Mouse (Mus musculus): ENCODE measurements at regions not wholly inside any gene's neighbourhood (a gene's known extent, or its start where the extent isn't known, plus 50 kb on each side); places are given as distances from the start of the nearest gene placed in this dataset.

DNA sequence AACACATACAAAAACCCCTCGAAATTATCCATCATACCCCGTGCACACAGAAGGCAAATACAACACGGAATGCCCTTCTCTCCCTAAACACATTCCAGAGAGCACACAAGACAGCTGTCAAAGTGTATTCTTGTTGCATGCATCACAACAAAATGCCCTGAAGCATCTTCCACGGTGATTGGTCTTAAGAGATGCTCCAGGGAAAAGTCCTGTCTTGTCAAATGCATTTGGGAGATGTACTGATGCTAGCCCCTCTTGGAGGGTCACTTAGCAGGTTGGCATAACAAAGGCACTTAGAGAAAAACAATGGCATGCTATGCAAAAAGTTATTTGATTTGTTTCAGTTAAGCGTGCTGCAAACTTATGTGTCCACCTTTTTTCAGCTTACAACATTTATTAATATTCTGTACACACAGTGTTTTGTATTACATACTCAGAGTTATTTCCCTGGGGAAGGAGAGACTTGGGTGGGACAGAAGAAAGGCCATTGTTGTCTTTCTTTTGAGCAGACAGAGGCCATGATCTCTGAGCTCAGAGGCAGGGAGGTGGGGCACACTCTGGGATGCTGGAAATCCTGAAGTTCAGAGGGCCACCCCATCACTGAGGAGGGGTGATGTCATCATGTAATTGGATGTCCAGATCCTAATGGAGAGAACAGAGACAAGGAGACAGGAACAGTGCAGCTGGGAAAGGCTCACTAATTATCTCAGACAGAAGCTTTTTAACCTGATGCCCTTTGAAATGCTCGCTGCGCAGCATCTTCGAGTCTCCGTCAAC lies 598.2 kb upstream of the Cdh5 start:
- no peak for DNase-seq

DNA sequence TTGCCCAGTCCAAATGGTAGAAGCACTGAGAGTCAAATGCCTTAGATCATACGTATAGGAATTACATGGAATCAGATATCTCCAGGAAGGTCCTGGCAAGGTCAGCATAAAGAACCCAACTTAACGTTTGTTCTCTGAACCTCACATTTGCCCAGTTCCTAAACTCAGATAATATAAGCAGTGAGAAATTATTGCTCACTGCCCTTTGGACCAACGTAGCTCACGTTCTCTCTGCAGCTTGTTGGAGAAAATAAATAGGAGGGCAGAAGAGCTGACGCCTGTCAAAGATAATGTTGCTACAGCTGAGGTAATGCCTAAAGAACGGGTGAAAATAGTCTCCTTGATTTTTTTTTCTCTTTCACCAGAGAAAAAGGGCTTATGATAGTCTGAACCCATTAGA lies 595.1 kb upstream of the Cdh5 start:
- no peak for DNase-seq

DNA sequence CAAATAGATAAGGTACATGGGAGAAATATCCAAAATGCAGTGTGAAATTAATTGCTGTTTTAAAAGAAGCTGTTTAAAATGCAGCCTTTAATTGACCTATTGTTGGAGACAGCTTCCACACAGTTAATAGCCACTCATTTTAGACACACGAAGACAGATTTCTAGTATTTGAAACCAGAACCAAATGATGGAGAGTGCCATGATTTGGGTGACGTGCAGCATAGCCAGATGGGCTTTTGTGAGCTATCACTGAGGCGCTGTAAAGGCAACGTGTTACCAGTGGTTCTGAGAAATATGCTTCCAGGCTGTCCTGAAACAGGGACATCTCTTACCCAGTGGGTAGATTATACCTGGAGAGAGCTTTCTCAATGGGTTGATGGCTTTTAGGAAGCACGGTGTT lies 594.4 kb upstream of the Cdh5 start:
- no peak for DNase-seq

DNA sequence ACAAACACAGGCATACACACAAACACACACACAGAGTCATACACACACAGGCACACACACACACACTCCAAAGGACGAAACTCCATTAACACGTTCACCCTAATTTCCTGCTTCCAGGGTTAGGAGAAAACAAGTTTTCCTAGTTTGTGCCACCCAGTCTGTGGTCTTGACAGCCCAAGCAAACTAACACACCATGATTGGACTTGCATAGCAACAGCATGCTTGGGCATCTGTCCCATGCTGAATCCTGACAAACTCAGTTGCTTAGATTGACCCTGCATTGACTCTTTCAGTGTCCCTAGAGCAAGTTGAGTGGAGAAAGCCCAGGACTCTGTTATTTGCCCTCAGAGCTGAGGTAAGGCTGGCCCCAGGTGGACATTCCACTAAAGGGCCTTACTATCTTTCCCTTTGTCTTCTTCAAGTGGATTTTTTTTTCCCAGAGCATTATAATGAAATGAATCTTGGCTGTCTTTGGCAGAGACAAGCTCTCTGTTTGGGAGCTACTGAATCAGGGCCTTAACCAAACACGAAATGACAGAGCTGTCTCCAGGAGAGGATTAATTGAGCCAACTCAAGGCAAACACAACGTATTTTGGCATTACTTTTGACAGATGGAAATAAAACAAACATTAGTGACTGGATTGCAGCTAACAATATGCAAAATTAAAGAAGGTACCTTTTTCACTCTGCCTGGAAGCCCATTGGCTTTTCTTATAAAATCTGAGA lies 581.1 kb upstream of the Cdh5 start:
- no peak for DNase-seq

DNA sequence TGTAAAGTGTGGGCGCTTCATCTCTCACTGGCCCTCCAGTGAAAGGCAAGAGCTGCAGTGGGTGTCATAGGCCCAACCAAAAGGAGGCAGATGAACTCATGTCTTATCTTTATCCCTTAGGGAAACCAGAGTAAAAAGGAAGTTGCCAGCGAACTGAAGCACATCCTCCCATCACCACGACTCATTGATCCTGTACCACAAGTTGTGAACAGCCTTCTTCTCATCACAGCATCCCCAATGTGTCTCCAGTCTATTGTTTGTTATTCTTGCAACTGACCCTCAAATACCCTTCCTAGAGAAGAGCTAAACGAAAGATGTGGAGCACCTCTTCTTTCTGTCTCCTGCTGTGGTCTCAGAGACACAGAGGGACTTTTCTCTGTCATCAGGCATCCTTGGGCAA lies 570.5 kb upstream of the Cdh5 start:
- no peak for DNase-seq

DNA sequence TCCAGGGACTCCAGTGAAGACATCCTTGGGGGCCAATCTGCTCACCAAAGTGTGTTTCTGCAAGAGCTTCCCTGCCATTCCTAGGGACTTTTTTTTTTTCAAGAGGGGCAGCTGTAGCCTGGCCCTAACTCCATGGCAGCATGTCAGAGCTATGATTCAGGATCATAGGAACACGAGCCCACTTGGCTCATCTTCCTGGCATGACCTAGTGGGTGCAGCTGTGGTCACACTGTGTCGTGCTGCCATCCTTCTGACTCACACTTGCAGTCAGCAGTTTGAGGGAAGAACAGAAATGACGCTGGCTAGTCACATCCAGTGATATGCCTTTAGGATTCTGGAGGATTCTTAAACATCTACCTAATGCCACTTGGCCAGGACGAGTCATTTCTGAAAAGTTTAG lies 566.5 kb upstream of the Cdh5 start:
- DNase-seq = no peak

DNA sequence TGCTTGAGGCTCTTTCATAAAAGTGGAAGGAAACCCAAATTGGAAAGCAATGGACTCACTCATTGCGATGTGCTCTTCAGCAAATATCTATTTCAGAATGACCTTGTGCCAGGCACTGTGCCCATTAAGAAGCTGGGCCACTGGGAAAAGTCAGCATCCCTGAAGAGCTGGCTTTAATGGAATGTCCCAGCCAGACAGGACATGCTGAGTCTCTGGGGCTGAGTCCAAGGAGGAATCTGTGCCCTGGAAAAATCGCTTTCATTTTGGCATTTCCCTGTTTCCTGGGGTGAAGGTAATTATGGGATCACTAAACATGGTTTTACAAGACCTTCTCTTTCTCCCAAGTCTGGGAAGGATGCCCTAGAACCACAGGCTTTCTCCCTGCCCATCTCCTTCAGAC lies 564.6 kb upstream of the Cdh5 start:
- no peak for DNase-seq

DNA sequence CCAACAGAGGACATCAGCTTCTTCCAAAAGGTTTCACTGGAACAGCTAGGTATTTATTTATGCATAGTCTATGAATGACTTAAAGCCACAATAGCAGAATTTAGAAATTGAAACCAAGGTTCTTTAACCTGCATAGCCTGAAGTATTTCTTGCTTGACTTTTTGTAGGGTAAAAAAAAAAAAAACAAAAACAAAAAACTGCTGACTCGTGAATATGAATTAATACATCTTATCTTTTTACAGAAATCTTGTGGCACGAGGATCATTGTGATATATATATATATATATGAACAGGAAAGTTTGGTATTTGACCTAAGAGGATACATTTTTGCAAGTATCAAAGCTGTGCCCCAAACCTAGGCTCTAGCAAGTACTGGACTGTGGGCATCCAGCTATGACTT lies 559.5 kb upstream of the Cdh5 start:
- DNase-seq = no peak

DNA sequence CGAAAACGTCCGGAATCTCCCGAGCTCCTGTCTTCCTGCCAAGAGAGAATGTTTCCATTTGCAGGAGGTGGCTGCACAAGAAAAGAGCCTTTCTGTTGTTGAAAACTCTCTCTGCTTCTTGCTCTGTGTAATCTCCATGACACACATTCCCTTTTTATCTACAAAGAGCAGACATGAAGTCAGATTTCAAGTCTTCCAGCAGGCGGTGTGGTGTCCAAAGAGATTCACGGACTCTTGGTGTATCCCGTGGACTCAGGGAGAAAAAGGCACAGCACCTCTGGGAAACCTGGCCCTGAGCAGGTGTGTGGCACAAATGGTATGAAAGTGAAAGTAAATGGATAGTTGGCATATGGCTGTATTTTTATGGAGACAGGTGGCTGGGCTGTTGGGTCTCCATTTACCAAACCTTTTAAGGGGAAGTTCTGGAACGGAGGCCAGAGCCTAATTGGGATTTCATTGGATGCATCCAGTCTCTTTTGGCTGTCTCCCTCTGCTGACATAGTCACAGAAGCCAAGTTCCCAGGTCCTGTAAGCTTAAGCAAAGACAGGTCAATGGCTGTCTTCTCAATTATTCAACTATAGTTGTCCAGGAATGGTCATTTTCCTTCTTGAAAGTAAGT lies 549.4 kb upstream of the Cdh5 start:
- no peak for DNase-seq

DNA sequence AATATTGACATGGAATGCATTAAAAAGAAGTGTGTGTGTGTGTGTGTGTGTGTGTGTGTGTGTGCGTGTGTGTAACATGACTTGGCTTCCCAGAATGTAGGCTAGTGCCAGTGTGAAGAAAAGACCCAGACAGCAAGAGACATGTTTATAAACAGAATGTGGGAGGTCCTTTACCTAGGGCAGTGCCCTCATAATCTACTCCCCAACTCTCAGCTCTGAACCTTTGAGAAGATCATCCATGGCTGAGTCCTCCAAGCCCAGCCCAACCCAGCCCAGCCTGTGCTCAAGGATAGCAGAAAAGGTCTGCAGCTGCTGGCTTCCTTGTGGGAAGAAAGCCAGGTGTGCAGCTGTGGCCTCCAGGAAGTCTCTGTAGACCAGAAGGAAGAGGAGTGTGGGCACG lies 539.8 kb upstream of the Cdh5 start:
- no peak for DNase-seq

DNA sequence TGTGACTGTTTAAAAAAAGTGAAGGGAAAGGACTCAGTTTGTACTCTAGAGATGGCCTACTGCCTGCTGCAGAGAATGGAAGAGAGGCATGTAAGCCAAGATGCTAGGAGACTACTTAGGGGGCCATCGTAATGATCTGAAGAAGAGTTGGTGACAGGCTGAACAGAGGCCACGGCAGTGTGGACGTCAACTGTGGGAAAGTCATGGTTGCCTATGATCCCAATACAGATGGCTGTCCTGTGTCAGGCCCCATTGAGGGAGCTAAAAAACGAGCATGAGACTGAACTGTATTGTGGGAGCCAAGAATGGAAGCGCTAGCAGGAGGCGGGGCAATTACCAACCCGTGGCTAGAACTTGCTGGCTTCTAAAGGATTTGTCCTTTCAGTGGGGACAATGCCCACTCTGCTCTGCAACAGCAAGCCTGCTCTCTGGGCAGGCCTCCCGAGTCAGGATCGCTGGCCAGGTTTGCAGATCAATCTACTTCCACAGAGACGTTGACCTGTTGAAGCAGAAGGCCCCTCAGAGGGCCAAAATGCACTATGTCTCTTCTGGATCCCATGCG lies 530.5 kb upstream of the Cdh5 start:
- no peak for DNase-seq

DNA sequence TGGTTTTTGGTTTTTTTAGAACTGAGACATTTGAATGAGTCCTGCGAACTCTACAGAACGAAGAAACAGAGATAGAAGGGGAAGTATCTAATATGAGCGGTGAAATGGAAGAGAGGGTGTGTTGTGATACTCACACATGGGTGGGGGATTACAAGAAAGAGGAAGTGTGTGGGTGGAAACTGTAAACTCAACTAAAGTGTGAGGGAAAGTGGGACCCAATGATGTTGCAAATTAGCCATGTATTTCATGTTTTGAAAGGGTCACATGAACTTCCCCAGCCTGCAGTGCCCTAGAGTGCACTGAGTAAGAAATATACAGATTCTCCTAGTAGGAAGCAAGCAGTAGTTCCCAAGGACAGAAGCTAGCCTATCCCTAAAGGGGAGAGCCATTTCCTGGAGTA lies 524.3 kb upstream of the Cdh5 start:
- DNase-seq = no peak

DNA sequence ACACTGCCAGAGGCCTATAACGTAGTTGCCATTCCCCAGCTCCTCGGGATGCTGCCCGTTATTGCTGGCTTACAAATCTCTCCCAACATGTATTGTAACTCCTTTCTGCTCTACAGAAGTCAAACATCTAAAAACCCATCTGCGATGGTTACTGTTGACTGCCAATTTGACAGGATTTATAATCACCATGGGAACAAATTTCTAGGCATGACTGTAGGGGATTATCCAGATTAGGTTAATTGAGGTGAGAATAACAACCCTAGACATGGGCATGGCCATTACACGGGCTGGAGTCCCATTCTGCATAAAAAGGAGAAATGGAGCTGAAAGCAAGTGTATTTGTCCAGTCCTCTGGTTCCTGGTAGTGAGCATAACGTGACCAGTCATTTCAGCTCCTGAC lies 523.4 kb upstream of the Cdh5 start:
- DNase-seq = no peak

DNA sequence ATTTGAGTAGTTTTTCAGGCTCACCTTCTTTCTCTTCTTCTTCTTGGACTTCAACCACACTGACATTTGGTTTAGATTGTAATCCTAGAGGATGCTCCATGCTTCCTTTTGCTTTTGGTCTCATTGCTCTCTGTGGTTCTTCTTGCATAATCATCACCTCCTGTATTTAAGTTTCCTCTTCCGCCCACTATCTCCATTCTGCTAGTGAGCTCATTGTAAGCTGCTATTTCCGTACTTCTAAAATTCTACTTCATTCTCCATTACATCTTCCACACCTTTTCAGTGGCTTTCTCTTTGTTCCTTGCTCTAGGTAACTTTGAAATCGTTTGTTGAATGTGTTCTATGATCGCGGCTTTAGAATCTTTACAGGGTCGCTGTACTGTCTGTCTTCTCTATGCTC lies 493.1 kb upstream of the Cdh5 start:
- DNase-seq = no peak

DNA sequence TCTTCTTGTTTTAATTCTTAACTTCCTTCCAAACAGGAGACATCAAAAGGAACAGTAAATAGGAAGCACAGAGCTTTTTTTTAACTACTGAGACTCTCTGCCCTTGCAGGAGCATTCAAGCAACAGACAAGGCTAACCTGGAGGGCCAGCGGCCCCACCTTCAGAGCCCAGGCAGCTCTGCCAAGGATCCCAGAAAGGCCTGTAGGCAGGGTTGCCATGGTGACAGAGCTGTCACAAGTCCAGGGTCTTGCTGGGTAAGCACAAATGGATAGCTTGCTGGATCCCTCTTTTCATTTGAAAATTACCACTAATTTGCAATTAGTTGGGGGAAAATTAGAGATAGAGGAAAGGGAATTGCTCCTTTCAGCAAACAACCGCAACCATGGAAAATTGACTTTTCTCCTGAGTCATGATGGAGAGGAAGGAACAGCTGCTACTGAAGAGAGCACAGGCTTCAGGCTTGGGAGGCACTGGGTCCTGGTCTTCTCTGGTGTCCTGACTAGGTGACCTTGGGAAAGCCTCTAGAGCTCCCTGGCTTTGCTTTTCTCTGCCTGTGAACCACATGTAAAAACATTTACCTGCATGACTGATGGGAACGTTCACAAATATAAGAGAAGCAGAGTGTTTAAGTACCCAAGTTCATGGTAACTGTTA lies 477.5 kb upstream of the Cdh5 start:
- DNase-seq = peak; percentile 12

DNA sequence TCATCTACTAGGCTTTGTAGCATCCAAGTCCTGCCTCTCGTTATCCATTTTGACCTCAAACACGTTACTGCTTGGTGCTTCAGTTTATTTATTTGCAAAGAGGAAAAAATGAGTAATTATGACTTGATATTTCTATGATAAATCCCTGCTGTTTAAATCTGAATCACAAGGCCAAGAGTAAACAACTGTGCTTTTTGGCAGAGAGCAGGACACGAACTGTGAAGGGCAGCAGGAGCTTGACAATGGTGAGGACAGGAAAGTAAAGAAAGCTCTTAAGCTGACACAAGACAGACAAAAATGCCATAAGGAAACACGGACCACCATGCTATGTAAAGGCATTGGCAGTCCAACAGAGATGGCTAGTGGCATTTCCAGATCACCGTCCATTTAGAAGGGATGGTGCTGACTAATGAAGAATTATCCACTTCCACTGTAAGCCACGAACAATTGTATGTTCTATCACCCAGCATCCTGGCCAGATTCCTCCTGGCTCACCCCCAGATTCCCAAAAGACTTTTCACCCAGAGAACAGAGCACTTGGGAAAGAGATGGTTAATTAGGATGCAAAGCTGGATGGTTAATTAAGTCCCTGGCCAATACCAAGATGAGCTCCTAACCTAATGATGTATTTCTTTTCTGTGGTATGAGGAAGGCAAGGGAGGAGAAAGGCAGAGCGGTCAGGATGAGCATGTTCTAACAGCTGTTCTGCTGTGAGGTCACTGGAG lies 476.1 kb upstream of the Cdh5 start:
- DNase-seq = peak; percentile 5

DNA sequence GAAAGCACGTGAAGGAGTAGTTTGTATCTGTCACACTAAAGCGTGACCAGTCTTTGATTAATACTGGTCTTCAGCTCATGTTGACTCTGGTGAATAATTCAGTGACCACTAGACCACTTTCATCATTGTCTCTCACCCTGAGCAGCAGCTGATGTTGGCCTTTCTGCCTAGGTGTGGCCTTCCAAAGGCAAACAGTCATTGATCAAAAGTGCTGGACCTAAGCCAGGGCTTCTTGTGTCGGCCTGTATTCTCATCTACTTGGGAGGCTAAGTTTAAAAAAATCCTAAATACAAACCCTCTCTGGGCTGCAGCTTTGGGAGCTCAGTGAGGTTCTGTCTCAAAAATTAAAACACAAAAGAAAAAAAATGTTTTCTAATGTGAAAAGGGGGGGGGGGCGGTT lies 475.0 kb upstream of the Cdh5 start:
- no peak for DNase-seq

DNA sequence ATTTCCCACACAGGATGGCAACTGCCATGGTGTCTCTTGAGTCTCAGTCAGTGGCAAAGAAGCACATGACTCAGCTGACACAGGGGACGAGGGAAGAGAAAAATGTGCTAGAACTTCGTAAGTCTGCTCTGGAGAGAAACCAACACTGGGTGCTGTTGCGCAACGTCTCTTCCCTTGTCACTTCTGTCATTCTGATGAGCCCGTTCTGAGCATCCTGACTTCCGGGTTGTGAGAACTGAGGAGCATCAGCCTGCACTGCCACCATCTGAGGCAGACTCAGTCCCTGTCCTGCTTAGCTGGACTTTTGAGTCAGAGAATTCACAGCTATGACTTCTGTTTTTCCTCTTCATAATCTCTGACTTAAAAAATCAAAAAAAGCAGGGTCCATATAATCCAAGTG lies 468.9 kb upstream of the Cdh5 start:
- DNase-seq = no peak

DNA sequence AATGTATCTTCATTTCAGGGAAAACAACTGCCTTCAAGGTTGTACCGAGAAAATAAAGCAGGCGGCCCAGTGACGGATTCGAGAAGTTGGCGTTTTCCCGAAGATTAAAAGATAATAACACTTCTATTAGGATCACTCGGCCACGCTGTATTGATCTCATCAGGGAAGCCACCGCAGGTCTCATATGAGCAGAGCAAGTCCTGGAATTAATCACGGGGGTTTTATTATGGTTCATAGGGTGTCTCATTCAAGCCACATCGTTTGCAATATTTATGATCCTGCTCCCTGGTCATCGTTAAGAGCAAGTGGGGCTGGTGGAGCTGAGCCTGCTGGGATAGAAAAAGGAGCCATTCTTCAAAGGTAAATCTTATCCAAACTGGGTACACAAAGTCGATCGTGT lies 466.5 kb upstream of the Cdh5 start:
- no peak for DNase-seq

DNA sequence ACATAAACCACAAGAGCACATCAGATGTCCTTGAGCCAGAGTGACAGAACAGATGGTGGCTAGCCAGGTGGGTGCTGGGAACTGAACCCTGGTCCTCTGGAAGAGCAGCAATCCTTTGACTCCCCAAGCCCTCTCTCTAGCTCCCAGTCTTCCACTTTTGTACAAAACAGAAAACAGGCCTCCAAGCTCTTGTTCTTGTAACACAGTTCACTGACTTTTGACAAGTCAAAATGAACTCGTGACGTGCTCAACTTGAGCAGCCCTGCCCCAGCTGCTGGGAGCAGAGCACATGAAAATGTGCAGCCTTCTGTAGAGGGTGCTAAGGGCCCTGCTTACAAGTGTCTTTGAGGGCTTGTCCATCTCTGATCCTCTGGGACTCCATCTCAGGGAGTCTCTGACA lies 457.8 kb upstream of the Cdh5 start:
- DNase-seq = no peak

DNA sequence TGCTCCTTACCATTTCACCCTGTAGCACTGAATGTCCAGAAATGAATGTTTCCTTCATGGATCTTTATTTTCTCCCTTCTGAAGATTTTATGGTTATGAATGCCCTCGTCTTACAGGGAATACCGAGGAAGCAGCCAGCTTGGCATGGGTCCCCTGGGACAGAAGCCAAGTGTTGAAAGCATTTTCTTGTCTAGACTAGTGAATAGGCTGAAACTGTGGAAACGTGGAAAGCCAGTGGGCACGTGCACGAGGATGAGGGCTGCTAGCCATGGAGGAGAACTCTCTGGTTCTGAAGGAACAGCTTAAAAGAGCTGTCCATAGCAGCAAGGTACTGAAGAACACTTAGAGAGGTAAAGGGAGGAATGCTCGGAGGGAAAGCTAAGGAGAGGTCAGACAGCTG lies 457.3 kb upstream of the Cdh5 start:
- peak; percentile 27 for DNase-seq

DNA sequence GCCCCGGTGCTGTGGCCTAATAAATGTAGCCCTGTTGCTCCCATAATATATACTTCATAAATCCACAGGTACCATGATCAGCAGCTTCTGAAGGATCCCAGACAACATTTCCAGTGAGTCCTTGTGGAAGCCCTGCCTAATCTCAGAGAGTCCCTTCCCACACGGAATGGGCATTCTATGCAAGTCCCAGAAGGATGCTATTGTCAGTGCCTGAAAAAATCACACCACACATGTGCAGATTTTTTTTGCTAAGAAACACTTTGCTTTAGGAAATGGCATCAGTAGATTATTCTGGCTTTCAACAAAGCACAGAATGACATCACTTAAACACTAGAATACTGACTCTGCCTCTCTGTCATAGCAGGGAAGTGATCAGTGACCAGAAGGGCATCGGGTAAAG lies 456.6 kb upstream of the Cdh5 start:
- no peak for DNase-seq

DNA sequence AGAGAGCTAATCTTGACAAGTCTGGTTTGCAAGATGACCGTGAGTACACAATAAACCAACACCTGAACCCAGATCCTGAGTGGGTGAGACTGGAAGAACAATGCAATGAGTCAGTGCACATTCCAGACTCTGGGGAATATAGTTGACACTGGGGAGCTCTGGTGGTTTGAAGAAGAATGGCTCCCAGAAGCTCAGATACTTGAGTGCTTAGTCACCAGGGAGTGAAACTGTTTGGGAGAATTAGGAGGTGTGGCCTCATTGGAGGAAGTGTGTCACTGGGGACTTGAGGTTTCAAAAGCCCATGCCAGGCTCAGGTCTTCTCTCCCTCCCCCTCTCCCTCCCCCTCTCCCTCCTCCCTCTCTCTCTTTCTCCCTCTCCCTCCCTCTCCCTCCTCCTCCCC lies 436.6 kb upstream of the Cdh5 start:
- DNase-seq = no peak
